Mouse (Mus musculus): Measurements from ENCODE around the gene Gm21887.
"Not testable (repeated sequence)": the region's sequence is repeated elsewhere in the genome, so short reads cannot be mapped to it uniquely, and the experiment has no call there.

The Gm21887 gene

GRCm38 (mm10) chrX:170015883-170016282 is 6.4 kb downstream of the Gm21887 start:
- not testable (repeated sequence) for DNase-seq

- peak; percentile 51 for DNase-seq
These were observed 8.1 kb downstream of the Gm21887 start for GRCm38 (mm10) chrX:170017333-170018245.

DNA sequence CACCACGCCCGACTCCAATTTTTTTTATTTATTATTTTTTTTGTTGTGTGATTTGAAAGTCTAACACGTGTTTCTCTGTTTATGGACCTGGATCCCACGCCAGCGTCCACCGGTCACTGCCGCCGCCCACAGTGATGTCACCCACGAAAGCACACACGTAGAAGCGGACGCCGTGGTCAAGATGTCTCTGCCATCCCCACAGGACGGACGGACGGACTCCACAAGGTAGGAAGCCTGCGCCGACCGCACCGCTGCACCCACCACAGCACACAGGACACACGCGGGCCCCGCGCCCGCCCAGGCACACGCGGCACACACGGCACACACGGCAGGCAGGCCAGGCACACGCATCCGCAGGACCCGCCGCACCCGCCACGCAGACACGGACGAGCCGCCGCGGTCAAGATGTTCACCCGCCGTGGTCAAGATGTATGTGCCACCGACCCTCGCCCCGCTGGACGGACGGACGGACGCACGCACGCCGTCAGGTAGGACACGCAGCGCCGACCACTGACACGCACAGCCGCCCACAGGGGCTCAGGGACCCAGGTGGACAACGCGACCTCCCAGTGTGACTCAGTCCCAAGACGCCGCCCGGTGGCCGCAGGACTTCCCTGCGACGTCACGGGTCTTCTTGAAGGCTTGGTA is 9.2 kb downstream of the Gm21887 start:
- peak; percentile 62 for DNase-seq

- not testable (repeated sequence) for DNase-seq
These were observed 9.9 kb downstream of the Gm21887 start for GRCm38 (mm10) chrX:170019219-170019953.

- DNase-seq: peak; percentile 75
These were observed 10.7 kb downstream of the Gm21887 start for GRCm38 (mm10) chrX:170019954-170020689.

DNA sequence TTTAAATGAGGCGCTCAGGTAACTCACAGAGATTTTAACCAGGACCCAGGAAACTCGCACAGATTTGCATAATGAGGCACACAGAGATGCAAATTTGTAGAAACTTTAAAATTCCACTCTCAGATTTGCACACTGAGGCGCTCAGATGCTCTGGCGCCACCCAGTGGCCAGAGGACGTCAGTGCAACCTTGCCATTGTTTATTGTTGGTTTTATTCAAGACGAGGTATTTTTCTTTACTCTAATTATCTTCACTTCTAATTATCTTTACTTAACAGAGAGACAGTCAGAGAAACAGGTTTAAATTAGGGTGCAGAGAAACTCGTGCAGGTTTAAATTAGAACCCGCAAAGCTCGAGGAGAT is 11.2 kb downstream of the Gm21887 start:
- peak; percentile 45 for DNase-seq

GRCm38 (mm10) chrX:170021205-170021604 is 11.7 kb downstream of the Gm21887 start:
- not testable (repeated sequence) for DNase-seq

GRCm38 (mm10) chrX:170021750-170022461 is 12.4 kb downstream of the Gm21887 start:
- DNase-seq: not testable (repeated sequence)
